Mouse (Mus musculus): ENCODE measurements around the gene Gpam. TPM values are rescaled to one million over a fixed set of nuclear protein-coding genes. Genes with fewer than 3 reads are reported as not detected.
"Not testable (repeated sequence)": the region's sequence is repeated elsewhere in the genome, so short reads cannot be mapped to it uniquely, and the experiment has no call there.

The Gpam gene
- polyA plus RNA-seq (2011; ENCODE audit: insufficient read depth, insufficient read length, low read depth, missing spikeins) = 7.9 TPM in 2 replicates

- H3K27ac ChIP-seq (ENCODE audit: insufficient read depth, low read length) = no peak within 1 kb of the TSS
- no peak within 1 kb of the TSS for H3K4me3 ChIP-seq (ENCODE audit: low read depth, low read length)
- no peaks in the 10 kb centered on the region for H3K36me3 ChIP-seq (ENCODE audit: control insufficient read depth, insufficient read depth, low read length, poor library complexity, severe bottlenecking)
- H3K9me3 ChIP-seq (replicated peaks; ENCODE audit: control insufficient read depth, insufficient read depth, low read length, poor library complexity, severe bottlenecking) = no peaks in the 10 kb centered on the region
- no peak within 1 kb of the TSS for H3K9ac ChIP-seq (ENCODE audit: low read depth, poor library complexity, severe bottlenecking)
- no peaks in the 10 kb centered on the region for H3K27me3 ChIP-seq (ENCODE audit: control insufficient read depth, insufficient read depth, low read length, poor library complexity, severe bottlenecking)
- no peak for TF ChIP-seq POLR2A (IDR thresholded peaks at IDR 0.05; ENCODE audit: insufficient read depth, low read length)
- TF ChIP-seq EP300 (IDR thresholded peaks at IDR 0.05; ENCODE audit: insufficient read depth, low read depth, low read length) = no peak
- TF ChIP-seq CTCF (IDR thresholded peaks at IDR 0.05; ENCODE audit: low read depth, low read length) = no peak
- H3K4me1 ChIP-seq (ENCODE audit: control insufficient read depth, insufficient read depth, low read length) = peaks cover 5% of the 10 kb centered on the region
Observed at GRCm38 (mm10) chr19:55127072-55127718, at the start of gene Gpam. Gene Gpam (minus strand): TSS chr19:55127238.

- Histone ChIP-seq H3K4me3 (ENCODE audit: low read depth, low read length) (no peak overlapping the region), H3K9ac (ENCODE audit: low read depth, poor library complexity, severe bottlenecking) (no peak overlapping the region), H3K36me3 (ENCODE audit: control insufficient read depth, insufficient read depth, low read length, poor library complexity, severe bottlenecking) (no peaks in the 10 kb centered on the region), H3K4me1 (ENCODE audit: control insufficient read depth, insufficient read depth, low read length) (no peaks in the 10 kb centered on the region), H3K9me3 (replicated peaks; ENCODE audit: control insufficient read depth, insufficient read depth, low read length, poor library complexity, severe bottlenecking) (no peaks in the 10 kb centered on the region; the same call in 1 of the 2 replicates), H3K27ac (ENCODE audit: insufficient read depth, low read length) (no peak overlapping the region), H3K27me3 (ENCODE audit: control insufficient read depth, insufficient read depth, low read length, poor library complexity, severe bottlenecking) (no peaks in the 10 kb centered on the region)
- TF ChIP-seq CTCF (IDR thresholded peaks at IDR 0.05; ENCODE audit: low read depth, low read length) (no peak), EP300 (IDR thresholded peaks at IDR 0.05; ENCODE audit: insufficient read depth, low read depth, low read length) (no peak), POLR2A (IDR thresholded peaks at IDR 0.05; ENCODE audit: insufficient read depth, low read length) (no peak)
Observed at GRCm38 (mm10) chr19:55171585-55171984, 44.5 kb upstream of the Gpam start.

GRCm38 (mm10) chr19:55170399-55170798, 43.4 kb upstream of the Gpam start:
- Histone ChIP-seq H3K36me3 (ENCODE audit: control insufficient read depth, insufficient read depth, low read length, poor library complexity, severe bottlenecking) (no peaks in the 10 kb centered on the region), H3K4me1 (ENCODE audit: control insufficient read depth, insufficient read depth, low read length) (no peaks in the 10 kb centered on the region), H3K27me3 (ENCODE audit: control insufficient read depth, insufficient read depth, low read length, poor library complexity, severe bottlenecking) (no peaks in the 10 kb centered on the region), H3K4me3 (ENCODE audit: low read depth, low read length) (no peak overlapping the region), H3K9me3 (replicated peaks; ENCODE audit: control insufficient read depth, insufficient read depth, low read length, poor library complexity, severe bottlenecking) (no peaks in the 10 kb centered on the region; the same call in 1 of the 2 replicates), H3K9ac (ENCODE audit: low read depth, poor library complexity, severe bottlenecking) (no peak overlapping the region), H3K27ac (ENCODE audit: insufficient read depth, low read length) (no peak overlapping the region)
- TF ChIP-seq CTCF (IDR thresholded peaks at IDR 0.05; ENCODE audit: low read depth, low read length) = no peak
- no peak for TF ChIP-seq POLR2A (IDR thresholded peaks at IDR 0.05; ENCODE audit: insufficient read depth, low read length)
- no peak for TF ChIP-seq EP300 (IDR thresholded peaks at IDR 0.05; ENCODE audit: insufficient read depth, low read depth, low read length)

DNA sequence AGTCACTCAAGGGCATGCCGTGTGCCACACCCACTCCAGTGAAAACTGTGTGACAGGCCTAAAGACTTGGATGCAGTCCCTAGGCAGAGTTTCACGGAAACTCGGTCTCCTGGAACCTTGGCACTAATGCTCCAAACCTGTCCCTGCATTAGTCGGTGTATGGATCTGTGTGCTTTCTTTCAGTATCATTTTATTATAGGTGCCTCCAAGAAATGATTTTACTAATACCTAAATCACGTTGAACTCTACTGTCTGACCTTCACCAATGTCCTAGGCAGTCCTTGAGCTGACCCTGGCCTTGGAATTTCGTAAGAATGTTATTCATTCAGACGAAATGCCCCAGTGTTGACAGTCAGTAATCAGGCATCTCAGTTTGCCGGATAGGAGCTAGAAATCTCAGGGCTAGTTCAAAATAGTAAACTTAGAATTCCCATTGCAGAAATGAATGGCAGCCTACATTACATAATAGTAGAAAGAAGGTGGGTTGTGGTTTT, 42.2 kb upstream of the Gpam start:
- not testable (repeated sequence) for H3K27ac ChIP-seq (ENCODE audit: insufficient read depth, low read length); H3K36me3 ChIP-seq (ENCODE audit: control insufficient read depth, insufficient read depth, low read length, poor library complexity, severe bottlenecking); H3K4me1 ChIP-seq (ENCODE audit: control insufficient read depth, insufficient read depth, low read length); H3K9ac ChIP-seq (ENCODE audit: low read depth, poor library complexity, severe bottlenecking); H3K4me3 ChIP-seq (ENCODE audit: low read depth, low read length); H3K27me3 ChIP-seq (ENCODE audit: control insufficient read depth, insufficient read depth, low read length, poor library complexity, severe bottlenecking); H3K9me3 ChIP-seq (replicated peaks; ENCODE audit: control insufficient read depth, insufficient read depth, low read length, poor library complexity, severe bottlenecking)

DNA sequence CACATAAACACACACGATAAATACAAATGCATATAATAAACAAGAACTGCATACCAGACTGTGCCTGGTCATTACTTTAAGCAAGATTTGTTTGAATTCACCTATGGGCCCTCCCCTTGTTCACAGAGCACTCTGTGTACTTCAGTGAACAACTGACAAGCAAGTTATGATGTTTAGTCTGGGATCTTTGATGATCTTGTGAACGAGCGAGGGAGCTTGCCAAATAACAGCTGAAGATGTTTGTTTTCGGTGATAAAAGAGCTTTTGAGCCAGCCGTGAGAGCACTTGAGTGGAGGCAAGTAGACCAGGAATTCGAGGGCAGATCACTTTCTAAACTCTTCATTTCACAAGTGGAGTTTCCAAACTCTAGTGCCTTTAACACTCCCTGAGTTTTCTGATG, 41.3 kb upstream of the Gpam start:
- H3K27me3 ChIP-seq (ENCODE audit: control insufficient read depth, insufficient read depth, low read length, poor library complexity, severe bottlenecking) = no peaks in the 10 kb centered on the region
- H3K4me3 ChIP-seq (ENCODE audit: low read depth, low read length) = no peak overlapping the region
- no peak overlapping the region for H3K9ac ChIP-seq (ENCODE audit: low read depth, poor library complexity, severe bottlenecking)
- TF ChIP-seq POLR2A (IDR thresholded peaks at IDR 0.05; ENCODE audit: insufficient read depth, low read length) = no peak
- TF ChIP-seq EP300 (IDR thresholded peaks at IDR 0.05; ENCODE audit: insufficient read depth, low read depth, low read length) = no peak
- TF ChIP-seq CTCF (IDR thresholded peaks at IDR 0.05; ENCODE audit: low read depth, low read length) = no peak
- no peaks in the 10 kb centered on the region for H3K36me3 ChIP-seq (ENCODE audit: control insufficient read depth, insufficient read depth, low read length, poor library complexity, severe bottlenecking)
- H3K27ac ChIP-seq (ENCODE audit: insufficient read depth, low read length) = no peak overlapping the region
- H3K4me1 ChIP-seq (ENCODE audit: control insufficient read depth, insufficient read depth, low read length) = no peaks in the 10 kb centered on the region
- H3K9me3 ChIP-seq (replicated peaks; ENCODE audit: control insufficient read depth, insufficient read depth, low read length, poor library complexity, severe bottlenecking) = no peaks in the 10 kb centered on the region; the same call in 1 of the 2 replicates

DNA sequence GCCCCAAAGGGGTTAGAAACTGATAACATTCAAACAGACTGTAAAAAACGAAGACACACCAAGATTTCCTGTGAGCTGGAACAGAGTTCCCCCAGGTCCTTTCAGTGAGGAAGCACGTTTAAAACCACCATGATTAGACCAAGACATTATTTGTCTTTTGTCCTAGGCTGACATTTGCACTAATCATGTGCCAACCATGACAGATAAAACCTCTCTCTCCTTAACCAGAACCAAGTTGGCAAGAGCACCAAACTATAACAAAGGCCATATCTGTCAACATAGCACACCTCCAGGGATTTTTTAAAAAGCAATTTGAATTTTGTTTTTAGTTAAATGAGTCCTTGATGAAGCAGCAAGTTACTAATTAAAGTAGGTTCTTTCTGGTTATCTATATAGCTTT, 40.7 kb upstream of the Gpam start:
- H3K4me3 ChIP-seq (ENCODE audit: low read depth, low read length) = no peak overlapping the region
- TF ChIP-seq POLR2A (IDR thresholded peaks at IDR 0.05; ENCODE audit: insufficient read depth, low read length) = no peak
- TF ChIP-seq EP300 (IDR thresholded peaks at IDR 0.05; ENCODE audit: insufficient read depth, low read depth, low read length) = no peak
- no peak for TF ChIP-seq CTCF (IDR thresholded peaks at IDR 0.05; ENCODE audit: low read depth, low read length)

More for the DNA sequence above, 40.7 kb upstream of the Gpam start:
- no peaks in the 10 kb centered on the region; the same call in 1 of the 2 replicates for H3K9me3 ChIP-seq (replicated peaks; ENCODE audit: control insufficient read depth, insufficient read depth, low read length, poor library complexity, severe bottlenecking)
- no peaks in the 10 kb centered on the region for H3K36me3 ChIP-seq (ENCODE audit: control insufficient read depth, insufficient read depth, low read length, poor library complexity, severe bottlenecking)
- no peak overlapping the region for H3K27ac ChIP-seq (ENCODE audit: insufficient read depth, low read length)
- no peak overlapping the region for H3K9ac ChIP-seq (ENCODE audit: low read depth, poor library complexity, severe bottlenecking)
- no peaks in the 10 kb centered on the region for H3K4me1 ChIP-seq (ENCODE audit: control insufficient read depth, insufficient read depth, low read length)
- no peaks in the 10 kb centered on the region for H3K27me3 ChIP-seq (ENCODE audit: control insufficient read depth, insufficient read depth, low read length, poor library complexity, severe bottlenecking)
